Mouse (Mus musculus): Measurements from ENCODE around the gene Dtx3. TPM values are rescaled to one million over a fixed set of nuclear protein-coding genes. Genes with fewer than 3 reads are reported as not detected.

The Dtx3 gene
- polyA plus RNA-seq, 1 experiment from 2014 or later = 223 TPM

- Histone ChIP-seq H3K4me2 (replicated peaks) (no peak overlapping the region), H3K9ac (no peak overlapping the region), H3K9me3 (ENCODE audit: control insufficient read depth, low read length) (no peaks in the 10 kb centered on the region), H3K27me3 (ENCODE audit: control insufficient read depth, insufficient read depth, low read length) (no peaks in the 10 kb centered on the region), H3K4me3 (replicated peaks; ENCODE audit: low read length) (no peak overlapping the region), H3K4me1 (replicated peaks; ENCODE audit: control insufficient read depth, insufficient read depth, low read length) (no peaks in the 10 kb centered on the region), H3K36me3 (replicated peaks; ENCODE audit: control insufficient read depth, insufficient read depth) (no peaks in the 10 kb centered on the region), H3K27ac (no peak overlapping the region)
- no peak for ATAC-seq (ENCODE audit: low FRiP score)
- 83% methylated on average over 8 of the region's 8 CpGs for WGBS
- no peak for DNase-seq (ENCODE audit: low spot score)
These were observed 52.3 kb downstream of the Dtx3 start for GRCm38 (mm10) chr10:127143228-127143627.

- H3K27ac ChIP-seq = no peak overlapping the region
- ATAC-seq (ENCODE audit: low FRiP score) = no peak
- DNase-seq (ENCODE audit: low spot score) = no peak
- WGBS = 87% methylated on average over 8 of the region's 8 CpGs
- H3K4me3 ChIP-seq (replicated peaks; ENCODE audit: low read length) = no peak overlapping the region
- H3K27me3 ChIP-seq (ENCODE audit: control insufficient read depth, insufficient read depth, low read length) = no peaks in the 10 kb centered on the region
- no peaks in the 10 kb centered on the region for H3K9me3 ChIP-seq (ENCODE audit: control insufficient read depth, low read length)
- no peak overlapping the region for H3K9ac ChIP-seq
- H3K4me2 ChIP-seq (replicated peaks) = no peak overlapping the region
- H3K4me1 ChIP-seq (replicated peaks; ENCODE audit: control insufficient read depth, insufficient read depth, low read length) = no peaks in the 10 kb centered on the region
- H3K36me3 ChIP-seq (replicated peaks; ENCODE audit: control insufficient read depth, insufficient read depth) = no peaks in the 10 kb centered on the region
These were observed 54.0 kb downstream of the Dtx3 start for GRCm38 (mm10) chr10:127141500-127141899.

- H3K27me3 ChIP-seq (ENCODE audit: control insufficient read depth, insufficient read depth, low read length) = no peaks in the 10 kb centered on the region
- H3K36me3 ChIP-seq (replicated peaks; ENCODE audit: control insufficient read depth, insufficient read depth) = no peaks in the 10 kb centered on the region
- H3K4me2 ChIP-seq (replicated peaks) = no peak overlapping the region
- 93% methylated on average over 11 of the region's 11 CpGs for WGBS
- H3K4me3 ChIP-seq (replicated peaks; ENCODE audit: low read length) = no peak overlapping the region
- H3K4me1 ChIP-seq (replicated peaks; ENCODE audit: control insufficient read depth, insufficient read depth, low read length) = no peaks in the 10 kb centered on the region
- ATAC-seq (ENCODE audit: low FRiP score) (no peak), DNase-seq (ENCODE audit: low spot score) (no peak)
- H3K9ac ChIP-seq = no peak overlapping the region
- H3K9me3 ChIP-seq (ENCODE audit: control insufficient read depth, low read length) = no peaks in the 10 kb centered on the region
- H3K27ac ChIP-seq = no peak overlapping the region
These were observed 54.6 kb downstream of the Dtx3 start for GRCm38 (mm10) chr10:127140971-127141370.

Other genes starting within 250 kb of the Dtx3 start
- 22.9 and 25.0 TPM in 2 replicates for gene Ctdsp2, start 217.0 kb downstream of the Dtx3 start, polyA plus RNA-seq (2014; fragmentation: Nextera tagmentation; extraction: Ambion mirVana)
- gene Avil, start 195.0 kb downstream of the Dtx3 start, polyA plus RNA-seq (2014; fragmentation: Nextera tagmentation; extraction: Ambion mirVana) = 0.60 and 2.5 TPM in 2 replicates
- 59.1 and 65.0 TPM in 2 replicates for gene Tsfm, start 164.9 kb downstream of the Dtx3 start, polyA plus RNA-seq (2014; fragmentation: Nextera tagmentation; extraction: Ambion mirVana)
- 19.5 and 22.1 TPM in 2 replicates for gene Mettl1, start 154.3 kb downstream of the Dtx3 start, polyA plus RNA-seq (2014; fragmentation: Nextera tagmentation; extraction: Ambion mirVana)
- gene Eef1akmt3, start 154.2 kb downstream of the Dtx3 start, polyA plus RNA-seq (2014; fragmentation: Nextera tagmentation; extraction: Ambion mirVana) = 0.13 and 0.25 TPM in 2 replicates
- gene Cyp27b1, start 147.5 kb downstream of the Dtx3 start, polyA plus RNA-seq (2014; fragmentation: Nextera tagmentation; extraction: Ambion mirVana) = 0.08 TPM in 1 of 2 replicates, not detected in the other
- gene March9, start 135.5 kb downstream of the Dtx3 start, polyA plus RNA-seq (2014; fragmentation: Nextera tagmentation; extraction: Ambion mirVana) = 12.0 and 12.9 TPM in 2 replicates
- gene Cdk4, start 132.2 kb downstream of the Dtx3 start, polyA plus RNA-seq (2014; fragmentation: Nextera tagmentation; extraction: Ambion mirVana) = 764 and 784 TPM in 2 replicates
- 54.4 and 83.3 TPM in 2 replicates for gene Tspan31, start 125.5 kb downstream of the Dtx3 start, polyA plus RNA-seq (2014; fragmentation: Nextera tagmentation; extraction: Ambion mirVana)
- 6.7 and 8.2 TPM in 2 replicates for gene Agap2, start 120.4 kb downstream of the Dtx3 start, polyA plus RNA-seq (2014; fragmentation: Nextera tagmentation; extraction: Ambion mirVana)
- gene Os9, start 74.6 kb downstream of the Dtx3 start, polyA plus RNA-seq (2014; fragmentation: Nextera tagmentation; extraction: Ambion mirVana) = 78.1 and 83.0 TPM in 2 replicates
- 73.7 and 79.1 TPM in 2 replicates for gene B4galnt1, start 30.5 kb downstream of the Dtx3 start, polyA plus RNA-seq (2014; fragmentation: Nextera tagmentation; extraction: Ambion mirVana)
- 0.94 and 0.99 TPM in 2 replicates for gene Slc26a10, start 15.1 kb downstream of the Dtx3 start, polyA plus RNA-seq (2014; fragmentation: Nextera tagmentation; extraction: Ambion mirVana)
- gene Arhgef25, start 5.6 kb downstream of the Dtx3 start, polyA plus RNA-seq (2014; fragmentation: Nextera tagmentation; extraction: Ambion mirVana) = 23.5 and 25.5 TPM in 2 replicates
- gene Pip4k2c, start 15.9 kb upstream of the Dtx3 start, polyA plus RNA-seq (2014; fragmentation: Nextera tagmentation; extraction: Ambion mirVana) = 16.8 and 17.1 TPM in 2 replicates
- gene Kif5a, start 67.6 kb upstream of the Dtx3 start, polyA plus RNA-seq (2014; fragmentation: Nextera tagmentation; extraction: Ambion mirVana) = 118 and 129 TPM in 2 replicates
- gene Dctn2, start 70.6 kb upstream of the Dtx3 start, polyA plus RNA-seq (2014; fragmentation: Nextera tagmentation; extraction: Ambion mirVana) = 281 and 296 TPM in 2 replicates
- gene Mbd6, start 93.3 kb upstream of the Dtx3 start, polyA plus RNA-seq (2014; fragmentation: Nextera tagmentation; extraction: Ambion mirVana) = 16.2 and 20.0 TPM in 2 replicates
- gene Mars, start 116.1 kb upstream of the Dtx3 start, polyA plus RNA-seq (2014; fragmentation: Nextera tagmentation; extraction: Ambion mirVana) = 113 and 124 TPM in 2 replicates
- gene Arhgap9, start 126.2 kb upstream of the Dtx3 start, polyA plus RNA-seq (2014; fragmentation: Nextera tagmentation; extraction: Ambion mirVana) = 0.88 and 1.1 TPM in 2 replicates
- 1.3 and 1.6 TPM in 2 replicates for gene Gli1, start 146.2 kb upstream of the Dtx3 start, polyA plus RNA-seq (2014; fragmentation: Nextera tagmentation; extraction: Ambion mirVana)
- gene Inhbe, start 158.7 kb upstream of the Dtx3 start, polyA plus RNA-seq (2014; fragmentation: Nextera tagmentation; extraction: Ambion mirVana) = 0.04 TPM in 1 of 2 replicates, not detected in the other
- gene Inhbc, start 174.7 kb upstream of the Dtx3 start, polyA plus RNA-seq (2014; fragmentation: Nextera tagmentation; extraction: Ambion mirVana) = not detected in 2 replicates
- 32.3 and 37.8 TPM in 2 replicates for gene R3hdm2, start 184.6 kb upstream of the Dtx3 start, polyA plus RNA-seq (2014; fragmentation: Nextera tagmentation; extraction: Ambion mirVana)